Mouse (Mus musculus) urinary bladder, adult 2 months (tissue): ENCODE measurements at regions not wholly inside any gene's neighbourhood (a gene's known extent, or its start where the extent isn't known, plus 50 kb on each side); places are given as distances from the start of the nearest gene placed in this dataset.

Source experiments
- DNase-seq: peaks from one replicate; pipeline ENCODE4 v3.0.0; 2022; ENCODE audit warnings: low spot score

DNA sequence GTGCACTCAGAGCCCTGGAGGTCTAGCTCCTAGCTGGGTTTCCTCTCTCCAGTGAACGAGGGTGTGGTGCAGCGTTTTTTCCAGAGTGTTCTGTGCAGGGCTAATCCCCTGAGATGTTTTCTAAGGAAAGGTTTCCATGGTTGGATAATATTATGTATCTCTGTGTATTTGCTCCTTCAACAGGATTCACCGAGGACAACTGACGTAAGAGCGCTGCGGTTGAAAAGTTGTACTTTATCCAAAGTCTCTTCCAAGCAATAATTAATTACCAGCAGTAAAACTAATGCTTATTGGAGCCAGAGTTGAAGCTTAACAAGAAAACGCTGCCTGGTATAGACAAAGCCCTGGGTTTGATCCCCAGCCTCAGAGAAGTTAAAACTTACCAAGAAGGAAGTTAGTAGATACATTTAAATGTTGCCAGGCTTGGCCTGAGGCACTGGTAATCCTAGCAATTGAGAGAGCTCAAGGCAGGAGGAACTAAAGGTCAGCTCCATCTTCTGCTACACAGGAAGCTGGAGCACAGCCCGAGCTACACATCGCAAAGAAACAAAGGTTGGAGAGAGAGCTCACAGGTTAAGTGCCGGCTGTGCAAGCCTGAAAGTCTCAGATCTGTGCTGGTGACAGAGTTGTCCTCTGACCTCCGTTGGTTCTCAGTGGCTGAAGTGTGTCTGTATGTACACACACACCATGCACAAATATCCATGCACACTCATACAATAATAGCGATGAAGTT is 51.2 kb upstream of the Rap1b start:
- no peak for DNase-seq

DNA sequence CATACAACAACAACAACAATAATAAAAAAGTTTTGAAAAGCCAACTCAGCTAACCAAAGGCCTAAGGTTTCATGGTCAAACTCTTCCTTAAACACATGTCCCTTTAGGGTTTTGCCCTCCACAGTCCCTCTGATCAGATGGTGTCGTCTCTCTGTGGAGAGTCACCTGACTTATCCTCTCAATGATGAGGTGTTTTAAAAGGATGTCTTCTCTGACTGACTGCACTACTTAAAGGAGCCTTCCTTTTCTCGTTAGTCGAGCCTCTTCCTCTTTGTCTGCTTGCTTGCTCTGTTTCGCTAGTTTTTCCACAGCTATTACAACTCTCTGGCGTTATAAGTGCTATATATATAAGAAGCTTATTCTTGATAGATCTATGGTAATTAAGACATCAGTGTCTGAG is 51.9 kb upstream of the Rap1b start:
- no peak for DNase-seq

DNA sequence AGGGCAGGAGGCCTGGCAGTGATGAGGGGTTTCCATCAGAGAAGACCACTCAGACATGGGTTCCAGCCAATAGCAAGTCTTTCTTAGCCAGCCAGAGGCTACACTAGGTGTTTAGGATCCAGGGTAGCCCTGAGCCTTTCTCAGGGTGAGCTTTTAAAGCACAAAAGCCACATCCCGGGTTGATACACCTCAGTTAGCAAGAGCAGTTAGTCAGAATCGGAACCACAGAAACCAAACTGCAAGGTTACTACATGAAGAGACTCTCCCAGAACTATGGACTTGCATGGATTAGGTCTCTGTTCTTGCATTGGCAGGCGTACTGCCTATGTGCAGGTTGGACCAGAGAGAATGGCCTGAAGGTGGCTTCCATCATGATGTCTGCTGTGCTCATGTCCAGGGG is 52.6 kb upstream of the Rap1b start:
- no peak for DNase-seq

DNA sequence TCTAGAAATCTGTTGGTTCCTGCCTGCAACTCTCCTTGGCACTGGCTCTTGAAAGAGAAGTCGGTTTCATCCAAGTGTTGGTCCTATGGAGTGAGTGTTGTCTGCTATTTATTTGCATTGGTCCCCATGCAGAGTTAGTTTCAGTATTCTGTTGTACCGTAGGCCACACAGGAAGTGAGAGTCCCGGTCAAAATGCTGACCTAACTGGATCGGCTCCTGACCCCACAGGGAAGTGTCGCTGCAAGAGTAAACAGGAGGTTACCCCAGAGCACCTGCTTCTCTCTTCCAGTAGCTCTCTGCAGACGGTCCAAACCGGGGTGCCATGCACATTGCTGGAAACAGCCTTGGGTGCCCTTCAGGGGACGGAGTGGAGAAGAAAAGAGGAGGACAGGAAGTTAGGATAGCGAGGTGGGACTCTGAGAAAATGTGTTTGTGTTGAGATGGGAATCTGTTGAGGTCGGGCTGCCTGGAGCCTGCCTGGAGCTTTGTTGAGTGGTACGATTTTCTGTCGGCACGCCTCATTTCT is 53.6 kb upstream of the Rap1b start:
- no peak for DNase-seq

DNA sequence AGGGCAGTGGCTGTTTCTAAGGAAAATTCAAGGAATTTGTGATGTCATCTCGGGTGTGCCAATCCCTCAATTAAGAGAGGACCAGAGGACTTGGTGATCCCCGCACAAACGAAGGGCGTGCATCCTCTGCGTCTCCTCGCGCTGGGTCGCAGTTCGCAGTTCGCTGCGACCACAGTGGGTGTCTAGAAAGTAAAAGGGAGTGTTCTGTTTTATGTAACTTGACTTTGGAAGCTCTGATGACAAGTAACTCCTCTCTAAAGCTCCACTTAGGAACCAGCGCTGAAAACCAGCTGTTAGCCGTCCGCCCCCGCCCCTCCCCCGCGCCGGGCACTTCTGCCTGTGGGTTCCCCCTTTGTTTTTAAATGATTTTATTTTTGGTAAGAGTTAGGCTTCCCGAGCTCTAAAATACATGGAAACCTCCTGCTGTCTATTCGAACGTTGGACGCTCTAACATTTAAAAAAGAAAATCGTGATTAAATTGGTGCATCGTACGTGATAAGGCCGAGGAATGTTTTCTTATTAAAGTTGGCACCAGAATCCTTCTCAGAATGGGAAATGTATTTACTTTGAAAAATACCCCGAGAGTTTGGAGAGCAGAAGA is 59.9 kb upstream of the Rap1b start:
- DNase-seq, result no peak

DNA sequence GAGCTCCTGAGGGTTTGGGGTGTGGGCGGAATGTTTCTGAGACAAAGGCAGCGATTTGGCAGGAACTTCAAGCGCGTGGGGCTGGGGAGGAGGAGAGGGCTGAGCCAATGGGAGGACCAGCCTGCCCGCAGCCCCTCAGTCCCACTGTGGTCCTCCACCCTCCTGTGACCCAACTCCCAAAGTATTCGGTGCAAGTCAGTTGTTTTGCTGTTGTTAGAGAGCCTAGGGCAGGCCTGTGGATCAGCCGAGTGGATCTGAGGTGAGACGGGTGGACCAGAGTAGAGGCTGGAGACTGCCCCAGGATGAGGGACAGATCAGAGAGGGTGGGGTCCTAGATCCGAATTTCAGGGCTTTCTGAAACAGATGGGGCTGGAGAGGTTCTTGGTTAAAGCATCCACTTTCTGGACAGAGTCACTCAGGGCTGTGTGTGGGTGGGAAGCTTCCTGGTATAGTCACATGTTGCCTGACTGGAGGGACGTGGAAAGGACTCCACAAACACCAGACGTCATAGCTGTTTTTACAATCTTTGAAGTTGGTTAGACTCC is 60.5 kb upstream of the Rap1b start:
- peak; percentile 29 for DNase-seq

GRCm38 (mm10) chr10:117908079-117908675 is 62.3 kb upstream of the Rap1b start:
- DNase-seq, result no peak

DNA sequence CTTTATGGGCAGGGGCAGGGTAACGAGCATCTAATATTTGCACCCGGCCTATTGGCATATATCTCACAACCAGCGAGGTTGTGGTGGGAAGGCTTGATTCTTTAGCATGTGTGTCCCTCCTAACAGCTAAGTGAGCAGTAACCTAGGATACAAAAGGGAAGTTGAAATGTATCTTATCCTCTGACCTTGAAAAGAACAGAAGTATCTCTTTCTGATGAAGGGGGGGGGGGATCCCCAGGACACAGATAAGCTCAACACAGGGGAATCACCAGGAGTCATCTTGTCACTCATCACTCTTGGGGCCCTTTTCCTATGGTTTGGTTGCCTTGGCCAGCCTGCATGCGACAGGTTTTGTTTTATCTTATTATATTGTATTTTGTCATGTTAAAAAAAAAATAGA is 63.3 kb upstream of the Rap1b start:
- DNase-seq, result no peak

GRCm38 (mm10) chr10:117909811-117910239 is 64.0 kb upstream of the Rap1b start:
- no peak for DNase-seq

DNA sequence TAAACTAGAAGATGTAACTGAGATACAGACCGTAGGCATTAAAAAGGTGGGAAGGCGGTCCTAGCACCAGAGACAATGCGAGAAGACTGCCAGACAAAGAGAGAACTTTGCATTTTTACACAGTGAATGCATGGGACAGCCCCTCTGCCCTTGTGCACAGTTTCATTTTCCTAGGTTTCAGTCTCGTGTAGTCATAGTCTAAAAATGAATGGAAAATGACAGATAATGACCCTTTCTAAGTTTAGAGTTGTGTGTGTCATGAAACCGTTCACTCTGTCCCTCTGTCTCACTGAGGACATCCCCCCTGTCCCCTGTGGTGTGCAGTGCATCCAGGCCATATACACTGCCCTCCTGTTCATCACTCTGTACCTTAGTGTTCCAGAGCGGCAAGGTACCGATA is 64.6 kb upstream of the Rap1b start:
- DNase-seq, result no peak

DNA sequence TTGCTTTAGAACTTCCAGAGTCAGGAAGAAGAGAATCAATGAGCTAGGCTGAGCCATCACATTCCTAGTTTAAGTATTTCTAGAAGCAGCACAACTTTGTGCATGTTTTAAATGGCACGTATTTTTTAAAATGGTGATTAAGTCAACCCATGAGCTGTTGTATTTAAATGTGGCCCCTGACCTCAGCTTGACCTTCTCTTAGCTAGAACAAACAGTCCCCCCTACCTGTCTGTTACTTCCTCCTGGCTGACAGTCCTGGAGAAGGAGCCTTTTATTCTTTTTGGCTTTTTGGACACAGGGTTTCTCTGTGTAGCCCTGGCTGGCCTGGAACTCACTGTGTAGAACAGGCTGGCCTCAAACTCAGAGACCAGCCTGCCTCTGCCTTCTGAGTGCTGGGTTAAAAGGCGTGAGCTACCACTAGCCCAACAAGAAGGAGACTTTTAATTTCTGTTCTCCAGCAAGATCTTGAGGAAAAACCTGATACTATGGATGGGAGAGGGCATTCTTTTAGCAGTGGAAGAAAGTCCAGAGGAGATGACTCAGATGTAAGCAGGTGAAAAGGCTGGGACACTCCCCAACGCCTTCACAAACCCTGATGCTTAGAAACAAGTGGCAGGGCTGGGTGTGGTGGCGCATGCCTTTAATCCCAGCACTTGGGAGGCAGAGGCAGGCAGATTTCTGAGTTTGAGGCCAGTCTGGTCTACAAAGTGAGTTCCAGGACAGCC is 69.3 kb upstream of the Rap1b start:
- no peak for DNase-seq

DNA sequence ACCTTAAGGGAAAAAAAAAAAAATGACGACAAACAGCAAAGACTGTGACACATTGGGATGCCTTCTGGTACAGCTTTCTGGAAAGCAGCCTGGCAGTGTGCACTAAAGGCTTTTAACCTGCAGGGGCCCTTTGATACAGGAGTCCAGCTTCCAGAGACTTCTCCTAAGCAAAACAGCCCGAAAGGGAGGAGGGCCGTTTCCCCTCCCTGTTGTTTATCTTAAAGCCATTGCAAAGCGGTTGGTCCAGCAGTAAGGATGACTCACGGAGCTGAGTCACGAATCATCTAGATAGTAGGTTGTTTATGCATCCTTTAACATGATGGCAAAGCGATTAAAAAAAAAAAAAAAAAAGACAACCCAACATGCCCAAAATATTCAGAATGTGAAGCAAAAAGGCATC is 70.4 kb upstream of the Rap1b start:
- DNase-seq, result no peak

GRCm38 (mm10) chr10:117917870-117918269 is 72.0 kb upstream of the Rap1b start:
- DNase-seq, result no peak

GRCm38 (mm10) chr10:117918616-117919015 is 72.8 kb upstream of the Rap1b start:
- no peak for DNase-seq

GRCm38 (mm10) chr10:117919186-117919941 is 73.5 kb upstream of the Rap1b start:
- no peak for DNase-seq

DNA sequence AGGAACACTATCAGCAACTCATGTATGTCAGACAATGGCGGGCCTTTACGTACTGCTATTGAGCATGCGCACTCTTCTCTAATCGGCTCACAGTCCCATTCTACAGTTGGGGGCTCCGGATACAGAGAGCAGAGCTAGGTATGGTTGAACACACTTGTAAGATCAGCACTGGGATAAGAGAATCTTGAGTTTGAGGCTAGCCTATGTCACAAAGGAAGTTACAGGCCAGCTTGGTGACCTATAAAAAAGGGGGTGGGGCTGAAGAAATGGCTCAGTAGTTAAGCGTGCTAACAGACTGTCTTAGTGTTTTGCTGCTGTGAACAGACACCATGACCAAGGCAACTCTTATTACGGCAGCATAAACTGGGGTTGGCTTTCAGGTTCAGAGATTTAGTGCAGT is 79.4 kb upstream of the Rap1b start:
- no peak for DNase-seq

GRCm38 (mm10) chr10:117925611-117926555 is 80.0 kb upstream of the Rap1b start:
- DNase-seq, result no peak

GRCm38 (mm10) chr10:117928998-117929397 is 83.2 kb upstream of the Rap1b start:
- no peak for DNase-seq

DNA sequence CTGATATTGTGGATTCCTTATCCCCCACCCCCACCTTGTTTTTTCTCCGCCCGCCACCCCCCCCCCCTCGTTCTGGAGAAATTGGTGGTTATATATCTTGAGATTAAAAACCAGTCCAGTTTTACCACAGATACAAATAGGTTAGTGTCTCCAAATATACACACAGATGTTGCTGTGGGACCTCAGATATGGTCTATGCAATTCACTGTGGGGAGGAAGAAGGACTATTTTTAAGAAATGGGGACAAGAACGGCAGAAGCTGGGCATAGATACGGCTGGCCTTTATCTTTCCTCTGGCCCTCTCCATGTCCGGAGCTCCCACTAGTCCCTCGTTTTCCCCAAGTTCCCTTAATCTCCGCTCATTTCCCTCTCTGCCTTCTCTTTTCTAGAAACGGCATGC is 89.0 kb upstream of the Rap1b start:
- no peak for DNase-seq

GRCm38 (mm10) chr10:117938717-117939116 is 92.9 kb upstream of the Rap1b start:
- no peak for DNase-seq
